Mouse (Mus musculus) bone marrow macrophage, adult 2 months (primary cell): Measurements from ENCODE around the gene Pik3ca.

Experiments used
- CTCF ChIP-seq: IDR thresholded peaks from 2 replicates; pipeline ENCODE4 v1.5.1; 2012; ENCODE audit warnings: low read depth, mild to moderate bottlenecking, low read length, moderate library complexity
- POLR2A ChIP-seq: IDR thresholded peaks from 2 replicates; pipeline ENCODE4 v1.6.1; 2012; ENCODE audit warnings: mild to moderate bottlenecking, low read depth, low read length, borderline replicate concordance

- TF ChIP-seq CTCF (no peak), POLR2A (0 out of 2 replicates have a peak, but pooled peaks have one; percentile 53)
These were observed 544 bp upstream of the Pik3ca start for GRCm38 (mm10) chr3:32396794-32397460.
